Mouse (Mus musculus): ENCODE measurements around the gene Samd4. TPM values are rescaled to one million over a fixed set of nuclear protein-coding genes. Genes with fewer than 3 reads are reported as not detected.
A peak's percentile ranks its signal among the peaks of the same experiment; 100 is the strongest.

The Samd4 gene
- polyA plus RNA-seq, 1 experiment, result 17.6 TPM

DNA sequence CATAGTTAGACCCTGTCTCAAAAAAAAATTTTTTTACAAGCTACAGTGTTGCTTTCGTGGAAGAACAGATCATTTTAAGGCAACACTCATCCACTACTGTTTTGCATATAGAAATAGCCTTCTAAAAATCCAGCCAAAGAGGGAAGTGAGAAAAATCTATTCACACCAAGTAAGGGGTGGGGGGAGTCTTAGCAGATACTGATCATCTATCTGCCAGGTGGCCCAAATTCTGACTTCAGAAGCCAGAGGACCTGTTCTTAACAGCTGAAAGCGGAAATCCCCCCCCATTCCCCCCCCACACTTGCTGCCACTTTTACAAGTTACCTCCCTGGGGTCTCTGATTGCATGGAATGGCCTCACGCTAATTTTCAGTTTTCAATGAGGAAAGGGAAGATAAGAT is 203.5 kb downstream of the Samd4 start:
- TF ChIP-seq EP300 (IDR thresholded peaks at IDR 0.05; ENCODE audit: insufficient read depth, low read depth, low read length) (no peak), POLR2A (IDR thresholded peaks at IDR 0.05; ENCODE audit: insufficient read depth, low read length) (no peak), CTCF (IDR thresholded peaks at IDR 0.05; ENCODE audit: low read depth, low read length) (no peak)
- Histone ChIP-seq H3K36me3 (ENCODE audit: control insufficient read depth, insufficient read depth, low read length, poor library complexity, severe bottlenecking) (no peaks in the 10 kb centered on the region), H3K27me3 (ENCODE audit: control insufficient read depth, insufficient read depth, low read length, poor library complexity, severe bottlenecking) (no peaks in the 10 kb centered on the region), H3K27ac (ENCODE audit: insufficient read depth, low read length) (no peak overlapping the region), H3K4me3 (ENCODE audit: low read depth, low read length) (no peak overlapping the region), H3K9me3 (replicated peaks; ENCODE audit: control insufficient read depth, insufficient read depth, low read length, poor library complexity, severe bottlenecking) (no peaks in the 10 kb centered on the region), H3K9ac (ENCODE audit: low read depth, poor library complexity, severe bottlenecking) (no peak overlapping the region), H3K4me1 (ENCODE audit: control insufficient read depth, insufficient read depth, low read length) (no peaks in the 10 kb centered on the region)

DNA sequence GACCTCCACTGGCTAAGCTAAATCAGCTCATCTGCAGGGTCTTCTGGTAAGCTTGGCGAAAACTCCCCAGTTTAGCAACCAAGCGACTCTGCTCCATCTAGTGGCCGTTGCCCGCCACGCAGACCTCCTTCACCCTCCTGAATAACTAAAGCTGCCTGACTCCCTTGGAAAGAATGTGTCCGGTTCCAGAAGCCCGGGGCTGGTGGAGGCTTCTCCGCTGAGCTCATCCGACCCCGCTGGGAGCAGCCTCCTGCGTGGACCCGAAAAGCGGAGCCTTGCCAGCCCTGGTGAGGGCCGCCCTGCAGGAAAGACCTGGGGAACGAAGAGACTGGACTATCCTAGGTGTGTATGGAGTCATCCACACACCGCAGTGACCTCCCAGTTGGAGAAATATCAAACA is 204.1 kb downstream of the Samd4 start:
- no peaks in the 10 kb centered on the region for H3K36me3 ChIP-seq (ENCODE audit: control insufficient read depth, insufficient read depth, low read length, poor library complexity, severe bottlenecking)
- H3K9me3 ChIP-seq (replicated peaks; ENCODE audit: control insufficient read depth, insufficient read depth, low read length, poor library complexity, severe bottlenecking), result no peaks in the 10 kb centered on the region
- no peak overlapping the region for H3K27ac ChIP-seq (ENCODE audit: insufficient read depth, low read length)
- no peak for TF ChIP-seq EP300 (IDR thresholded peaks at IDR 0.05; ENCODE audit: insufficient read depth, low read depth, low read length)
- no peak for TF ChIP-seq POLR2A (IDR thresholded peaks at IDR 0.05; ENCODE audit: insufficient read depth, low read length)
- TF ChIP-seq CTCF (IDR thresholded peaks at IDR 0.05; ENCODE audit: low read depth, low read length), result peak; percentile 81
- peak overlapping the region; percentile 60 for H3K4me3 ChIP-seq (ENCODE audit: low read depth, low read length)
- no peaks in the 10 kb centered on the region for H3K27me3 ChIP-seq (ENCODE audit: control insufficient read depth, insufficient read depth, low read length, poor library complexity, severe bottlenecking)
- H3K9ac ChIP-seq (ENCODE audit: low read depth, poor library complexity, severe bottlenecking), result peak overlapping the region; percentile 64
- H3K4me1 ChIP-seq (ENCODE audit: control insufficient read depth, insufficient read depth, low read length), result no peaks in the 10 kb centered on the region

DNA sequence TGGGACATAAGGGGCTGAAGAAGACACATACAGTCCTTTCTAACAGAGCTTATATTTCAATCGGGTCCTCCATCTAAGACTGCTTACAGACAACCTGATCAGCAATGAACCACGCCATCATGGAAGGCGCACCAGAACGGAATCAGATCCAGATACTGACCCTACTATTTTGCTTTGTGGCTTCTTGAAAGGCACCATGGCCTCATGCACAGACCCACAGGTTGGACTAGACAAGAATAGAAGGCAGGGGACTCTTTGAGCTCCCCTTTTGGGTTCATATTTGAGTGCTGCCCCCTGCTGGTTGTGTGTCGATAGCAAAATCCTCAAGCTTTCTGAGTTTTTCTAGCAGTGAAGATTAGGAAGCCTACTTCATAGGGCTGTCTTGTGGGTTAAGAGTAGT is 204.5 kb downstream of the Samd4 start:
- TF ChIP-seq CTCF (IDR thresholded peaks at IDR 0.05; ENCODE audit: low read depth, low read length) (peak; percentile 10), EP300 (IDR thresholded peaks at IDR 0.05; ENCODE audit: insufficient read depth, low read depth, low read length) (no peak)
- Histone ChIP-seq H3K36me3 (ENCODE audit: control insufficient read depth, insufficient read depth, low read length, poor library complexity, severe bottlenecking) (no peaks in the 10 kb centered on the region), H3K27me3 (ENCODE audit: control insufficient read depth, insufficient read depth, low read length, poor library complexity, severe bottlenecking) (no peaks in the 10 kb centered on the region), H3K4me1 (ENCODE audit: control insufficient read depth, insufficient read depth, low read length) (no peaks in the 10 kb centered on the region), H3K27ac (ENCODE audit: insufficient read depth, low read length) (no peak overlapping the region), H3K4me3 (ENCODE audit: low read depth, low read length) (peak overlapping the region; percentile 60), H3K9me3 (replicated peaks; ENCODE audit: control insufficient read depth, insufficient read depth, low read length, poor library complexity, severe bottlenecking) (no peaks in the 10 kb centered on the region), H3K9ac (ENCODE audit: low read depth, poor library complexity, severe bottlenecking) (peak overlapping the region; percentile 64)

DNA sequence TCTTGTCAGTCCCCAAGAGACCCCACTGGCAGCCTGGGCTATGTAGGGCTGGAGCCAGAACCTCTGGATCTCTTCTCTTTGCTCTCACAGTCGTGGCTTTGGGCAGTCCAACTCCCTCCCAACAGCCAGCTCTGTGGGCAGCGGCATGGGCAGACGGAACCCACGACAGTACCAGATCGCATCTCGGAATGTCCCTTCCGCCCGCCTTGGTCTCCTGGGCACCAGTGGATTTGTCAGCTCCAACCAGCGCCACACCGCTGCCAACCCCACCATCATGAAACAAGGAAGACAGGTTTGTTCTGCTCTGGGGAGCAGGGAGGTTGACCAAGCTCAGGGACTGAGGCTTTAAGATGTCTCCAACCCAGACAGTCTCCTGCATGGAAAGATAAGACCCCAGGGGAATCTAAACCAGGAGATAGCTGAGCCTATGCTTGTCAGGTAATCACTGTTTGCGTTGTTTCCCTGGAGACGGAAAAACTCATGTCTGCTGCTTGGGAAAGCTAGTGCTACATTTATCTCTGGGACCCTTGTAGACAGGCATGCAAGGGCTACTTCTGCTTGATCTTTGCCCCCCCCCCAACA is 205.1 kb downstream of the Samd4 start:
- Histone ChIP-seq H3K9ac (ENCODE audit: low read depth, poor library complexity, severe bottlenecking) (no peak overlapping the region), H3K4me3 (ENCODE audit: low read depth, low read length) (no peak overlapping the region), H3K36me3 (ENCODE audit: control insufficient read depth, insufficient read depth, low read length, poor library complexity, severe bottlenecking) (no peaks in the 10 kb centered on the region), H3K27me3 (ENCODE audit: control insufficient read depth, insufficient read depth, low read length, poor library complexity, severe bottlenecking) (no peaks in the 10 kb centered on the region), H3K4me1 (ENCODE audit: control insufficient read depth, insufficient read depth, low read length) (no peaks in the 10 kb centered on the region), H3K9me3 (replicated peaks; ENCODE audit: control insufficient read depth, insufficient read depth, low read length, poor library complexity, severe bottlenecking) (no peaks in the 10 kb centered on the region), H3K27ac (ENCODE audit: insufficient read depth, low read length) (no peak overlapping the region)
- no peak for TF ChIP-seq EP300 (IDR thresholded peaks at IDR 0.05; ENCODE audit: insufficient read depth, low read depth, low read length)

DNA sequence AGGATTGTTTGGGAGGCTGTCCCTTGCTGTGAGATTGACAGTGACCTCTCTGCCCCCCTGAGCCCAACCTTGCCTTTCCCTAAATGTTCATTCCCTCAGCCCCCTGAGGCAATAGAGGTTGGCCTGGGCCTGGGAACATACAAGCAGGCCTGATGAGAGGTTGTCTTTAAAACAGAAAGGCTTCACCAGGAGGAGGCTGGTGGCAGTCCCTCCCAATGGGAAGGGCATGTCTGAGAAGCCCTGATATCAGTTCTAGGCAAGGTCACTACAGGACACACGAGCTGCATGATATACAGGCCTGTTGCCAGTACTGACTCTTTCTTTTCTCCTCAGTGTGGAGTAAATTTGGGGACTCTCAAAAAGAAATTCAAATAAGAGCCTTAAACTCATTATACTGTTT is 205.7 kb downstream of the Samd4 start:
- H3K4me3 ChIP-seq (ENCODE audit: low read depth, low read length), result no peak overlapping the region
- H3K4me1 ChIP-seq (ENCODE audit: control insufficient read depth, insufficient read depth, low read length), result no peaks in the 10 kb centered on the region
- H3K9ac ChIP-seq (ENCODE audit: low read depth, poor library complexity, severe bottlenecking), result no peak overlapping the region
- H3K9me3 ChIP-seq (replicated peaks; ENCODE audit: control insufficient read depth, insufficient read depth, low read length, poor library complexity, severe bottlenecking), result no peaks in the 10 kb centered on the region
- no peak overlapping the region for H3K27ac ChIP-seq (ENCODE audit: insufficient read depth, low read length)
- TF ChIP-seq EP300 (IDR thresholded peaks at IDR 0.05; ENCODE audit: insufficient read depth, low read depth, low read length), result no peak
- TF ChIP-seq CTCF (IDR thresholded peaks at IDR 0.05; ENCODE audit: low read depth, low read length), result no peak
- TF ChIP-seq POLR2A (IDR thresholded peaks at IDR 0.05; ENCODE audit: insufficient read depth, low read length), result no peak
- no peaks in the 10 kb centered on the region for H3K36me3 ChIP-seq (ENCODE audit: control insufficient read depth, insufficient read depth, low read length, poor library complexity, severe bottlenecking)
- H3K27me3 ChIP-seq (ENCODE audit: control insufficient read depth, insufficient read depth, low read length, poor library complexity, severe bottlenecking), result no peaks in the 10 kb centered on the region

DNA sequence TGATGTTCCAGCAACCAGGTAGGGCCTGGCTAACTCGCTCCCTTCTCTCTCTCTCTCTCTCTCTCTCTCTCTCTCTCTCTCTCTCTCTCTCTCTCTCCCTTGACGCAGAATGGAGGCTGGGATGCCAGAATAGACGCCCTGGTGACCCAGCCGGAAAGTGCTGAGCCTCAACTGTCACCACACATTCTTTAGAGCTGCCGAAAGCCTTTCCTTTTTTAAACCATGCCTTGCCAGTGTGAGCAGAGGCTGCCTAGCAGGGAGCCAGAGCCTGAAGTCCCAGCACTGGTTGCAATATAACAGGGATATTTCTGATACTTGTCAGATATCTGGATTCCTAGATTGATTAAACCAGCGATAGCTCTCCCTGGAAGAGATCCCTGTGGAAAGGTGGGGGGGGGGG is 206.5 kb downstream of the Samd4 start:
- TF ChIP-seq CTCF (IDR thresholded peaks at IDR 0.05; ENCODE audit: low read depth, low read length), result no peak
- TF ChIP-seq EP300 (IDR thresholded peaks at IDR 0.05; ENCODE audit: insufficient read depth, low read depth, low read length), result no peak
- TF ChIP-seq POLR2A (IDR thresholded peaks at IDR 0.05; ENCODE audit: insufficient read depth, low read length), result no peak
- no peak overlapping the region for H3K27ac ChIP-seq (ENCODE audit: insufficient read depth, low read length)
- no peak overlapping the region for H3K4me3 ChIP-seq (ENCODE audit: low read depth, low read length)
- no peaks in the 10 kb centered on the region for H3K36me3 ChIP-seq (ENCODE audit: control insufficient read depth, insufficient read depth, low read length, poor library complexity, severe bottlenecking)
- H3K4me1 ChIP-seq (ENCODE audit: control insufficient read depth, insufficient read depth, low read length), result no peaks in the 10 kb centered on the region
- no peaks in the 10 kb centered on the region for H3K27me3 ChIP-seq (ENCODE audit: control insufficient read depth, insufficient read depth, low read length, poor library complexity, severe bottlenecking)
- no peak overlapping the region for H3K9ac ChIP-seq (ENCODE audit: low read depth, poor library complexity, severe bottlenecking)
- H3K9me3 ChIP-seq (replicated peaks; ENCODE audit: control insufficient read depth, insufficient read depth, low read length, poor library complexity, severe bottlenecking), result no peaks in the 10 kb centered on the region
